8 mouse cellular contexts compared by ENCODE assay signal in the genomic region with DNA sequence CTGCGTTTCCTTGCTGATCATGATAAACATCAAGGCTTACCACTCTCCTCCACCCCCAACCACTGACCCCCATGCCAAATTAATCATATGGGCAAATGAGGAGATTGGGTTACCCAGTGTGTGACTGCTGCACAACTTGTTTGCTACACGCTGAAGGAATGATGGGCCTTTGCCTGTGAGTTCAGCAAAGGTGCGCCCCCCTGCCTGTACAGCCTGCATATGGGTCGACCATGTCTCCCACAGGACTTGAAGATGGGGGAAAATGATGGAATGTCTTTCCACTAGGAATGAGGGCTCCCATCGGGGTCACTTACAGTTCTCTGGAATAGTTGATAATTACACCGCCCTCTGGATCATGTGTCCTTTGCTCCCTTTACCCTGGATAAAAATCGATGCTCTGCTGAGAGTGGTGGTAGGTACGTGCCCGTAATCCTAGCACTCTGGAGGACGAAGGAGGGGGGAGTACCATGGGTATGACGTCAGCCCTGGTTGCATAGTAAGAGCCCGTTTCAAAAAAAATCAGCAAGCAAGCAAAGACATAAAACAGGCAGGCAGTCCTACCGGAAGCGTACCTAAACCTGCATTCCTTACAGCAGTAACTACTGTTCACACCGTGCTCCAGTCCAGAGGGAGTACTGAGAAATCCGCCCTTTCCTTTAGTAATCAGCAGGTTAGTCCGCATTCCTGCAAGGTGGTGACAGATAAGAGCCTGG. TPM values are rescaled to one million over a fixed set of nuclear protein-coding genes. Genes with fewer than 3 reads are reported as not detected.
DNase-seq lines count a peak whose midpoint lies in the region; ATAC-seq lines count a peak whose summit lies in the region.
"Had no signal": no experiment of that assay in that cellular context is flagged by ENCODE, and none has a peak within 500 bp of the region (broad histone marks: within the 10 kb centered on the region; RNA-seq: fewer than 3 reads in every experiment).

No protein-coding gene starts in this region.

- peak; percentile 70 for ATAC-seq in embryonic facial prominence, embryonic 12.5 days (ENCODE audit: insufficient number of reproducible peaks, insufficient read depth, low FRiP score, low TSS enrichment)
- 0 out of 2 replicates have a peak, but pooled peaks have one; percentile 37 for ATAC-seq in hindbrain, embryonic 16.5 days

- H3K9me3 ChIP-seq in embryonic facial prominence, embryonic 12.5 days = no peaks in the 10 kb centered on the region
- H3K9me3 ChIP-seq in hindbrain, embryonic 16.5 days (ENCODE audit: control insufficient read depth, low read length) = no peaks in the 10 kb centered on the region

- H3K36me3 ChIP-seq in embryonic facial prominence, embryonic 12.5 days = no peaks in the 10 kb centered on the region
- H3K36me3 ChIP-seq in hindbrain, embryonic 16.5 days (ENCODE audit: control insufficient read depth, insufficient read depth, low read length) = no peaks in the 10 kb centered on the region

- H3K9ac ChIP-seq in embryonic facial prominence, embryonic 12.5 days = no peak overlapping the region
- no peak overlapping the region for H3K9ac ChIP-seq in hindbrain, embryonic 16.5 days (ENCODE audit: low read depth, low read length)

- peak overlapping the region; percentile 27 for H3K4me2 ChIP-seq in embryonic facial prominence, embryonic 12.5 days (replicated peaks)
- H3K4me2 ChIP-seq in hindbrain, embryonic 16.5 days (ENCODE audit: low read length) = peak overlapping the region; percentile 27

- H3K4me3 ChIP-seq in embryonic facial prominence, embryonic 12.5 days = no peak overlapping the region
- no peak overlapping the region for H3K4me3 ChIP-seq in hindbrain, embryonic 16.5 days (ENCODE audit: low read length)

- H3K27me3 ChIP-seq in embryonic facial prominence, embryonic 12.5 days = no peaks in the 10 kb centered on the region
- H3K27me3 ChIP-seq in hindbrain, embryonic 16.5 days (replicated peaks; ENCODE audit: control insufficient read depth, insufficient read depth, low read length) = no peaks in the 10 kb centered on the region

- peak; percentile 20 for DNase-seq in kidney, postnatal 14 days
- DNase-seq in kidney, adult 11 months = no peak
- peak; percentile 16 for DNase-seq in lung, postnatal 25 days (ENCODE audit: low spot score)
- DNase-seq in cerebellum, postnatal 10 days = no peak
- DNase-seq in Muller cell, postnatal 12 days (ENCODE audit: inconsistent ontology term) = no peak

- H3K4me1 ChIP-seq in embryonic facial prominence, embryonic 12.5 days = peaks cover 6% of the 10 kb centered on the region
- no peaks in the 10 kb centered on the region for H3K4me1 ChIP-seq in hindbrain, embryonic 16.5 days (ENCODE audit: control insufficient read depth, insufficient read depth, low read depth, low read length)

- 0 out of 2 replicates have a peak overlapping the region, but pooled peaks have one; percentile 30 for H3K27ac ChIP-seq in embryonic facial prominence, embryonic 12.5 days
- no peak overlapping the region for H3K27ac ChIP-seq in hindbrain, embryonic 16.5 days (ENCODE audit: low read depth, low read length)
- H3K27ac ChIP-seq: macrophage had no signal

- 40% methylated on average over 17 of the region's 17 CpGs for WGBS in embryonic facial prominence, embryonic 12.5 days
- WGBS in hindbrain, embryonic 16.5 days = 71% methylated on average over 17 of the region's 17 CpGs

RNA-seq across cellular contexts. Expression of gene Bmp8b, which starts 11.7 kb away (rescaled TPM):
- polyA plus RNA-seq in embryonic facial prominence, embryonic 12.5 days (2016; fragmentation: Nextera tagmentation; extraction: Ambion mirVana) = 0.47 and 0.55 TPM in 2 replicates
- polyA plus RNA-seq in hindbrain, embryonic 16.5 days (2015; fragmentation: Nextera tagmentation; extraction: Ambion mirVana) = 0.56 and 0.58 TPM in 2 replicates
- polyA plus RNA-seq: macrophage had no signal

RNA-seq across cellular contexts. Expression of gene Oxct2b, which starts 22.8 kb away (rescaled TPM):
- polyA plus RNA-seq in embryonic facial prominence, embryonic 12.5 days (2016; fragmentation: Nextera tagmentation; extraction: Ambion mirVana) = 0.15 and 0.31 TPM in 2 replicates
- 0.59 and 0.81 TPM in 2 replicates for polyA plus RNA-seq in hindbrain, embryonic 16.5 days (2015; fragmentation: Nextera tagmentation; extraction: Ambion mirVana)
- polyA plus RNA-seq: macrophage had no signal

RNA-seq across cellular contexts. Expression of gene Ppie, which starts 46.5 kb away (rescaled TPM):
- 108 and 110 TPM in 2 replicates for polyA plus RNA-seq in embryonic facial prominence, embryonic 12.5 days (2016; fragmentation: Nextera tagmentation; extraction: Ambion mirVana)
- 53.4 and 54.2 TPM in 2 replicates for polyA plus RNA-seq in hindbrain, embryonic 16.5 days (2015; fragmentation: Nextera tagmentation; extraction: Ambion mirVana)

Comparison
In these comparisons a context has a peak if more than half of its experiments do, and no peak if none do; other contexts are left out.
1. DNase-seq: peak in kidney, postnatal 14 days (single experiment) and lung, postnatal 25 days (single experiment); none in kidney, adult 11 months (single experiment), cerebellum, postnatal 10 days (0 of 2) and Muller cell, postnatal 12 days (single experiment).